Mouse (Mus musculus) brain, embryonic 14.5 days (tissue): Measurements from ENCODE around the gene Mme.

Source experiments
- CTCF ChIP-seq: fragments of 200-500 bp; IDR thresholded peaks from 2 replicates; pipeline ENCODE4 v1.5.1; 2012; ENCODE audit warnings: inconsistent platforms, mild to moderate bottlenecking, moderate library complexity, borderline replicate concordance; ENCODE audit not compliant: insufficient read depth, insufficient read length; ENCODE audit errors: extremely low read depth
- POLR2A ChIP-seq: fragments of 200-500 bp; IDR thresholded peaks from 2 replicates; pipeline ENCODE4 v1.6.1; 2012; ENCODE audit warnings: mild to moderate bottlenecking, inconsistent platforms, borderline replicate concordance; ENCODE audit not compliant: poor library complexity, insufficient read depth, insufficient read length, severe bottlenecking; ENCODE audit errors: extremely low read depth

- TF ChIP-seq CTCF (no peak), POLR2A (no peak)
Measured at GRCm38 (mm10) chr3:63417284-63417683, 175.9 kb downstream of the Mme start.
